Mouse (Mus musculus) neural tube, embryonic 12.5 days (tissue): Measurements from ENCODE around the gene Eif5a2. TPM values are rescaled to one million over a fixed set of nuclear protein-coding genes. Genes with fewer than 3 reads are reported as not detected.

Experiments used
- ATAC-seq: fragments of 200-750 bp; cut with Nextera tagmentation; 2 replicates; pipeline ENCODE4 v1.8.0; 2017; ENCODE audit warnings: low read depth, mild to moderate bottlenecking, moderate TSS enrichment, moderate library complexity; ENCODE audit not compliant: low FRiP score
- H3K27ac ChIP-seq: fragments of 300-500 bp; sonication (generic); 2 replicates; pipeline ENCODE4 v1.5.1; 2016
- H3K27me3 ChIP-seq: fragments of 300-500 bp; sonication (generic); replicated peaks from 2 replicates; pipeline ENCODE4 v1.6.1; 2016; ENCODE audit warnings: mild to moderate bottlenecking
- H3K36me3 ChIP-seq: fragments of 300-500 bp; sonication (generic); 2 replicates; pipeline ENCODE4 v1.6.1; 2016; ENCODE audit warnings: mild to moderate bottlenecking
- H3K4me1 ChIP-seq: fragments of 300-500 bp; sonication (generic); 2 replicates; pipeline ENCODE4 v1.6.1; 2016
- H3K4me2 ChIP-seq: fragments of 300-500 bp; sonication (generic); replicated peaks from 2 replicates; pipeline ENCODE4 v1.6.1; 2016; ENCODE audit warnings: mild to moderate bottlenecking
- H3K4me3 ChIP-seq: fragments of 300-500 bp; sonication (generic); 2 replicates; pipeline ENCODE4 v1.5.1; 2016
- H3K9ac ChIP-seq: fragments of 300-500 bp; sonication (generic); 2 replicates; pipeline ENCODE4 v1.6.1; 2016; ENCODE audit warnings: mild to moderate bottlenecking
- H3K9me3 ChIP-seq: fragments of 300-500 bp; sonication (generic); 2 replicates; pipeline ENCODE4 v1.6.1; 2016; ENCODE audit warnings: mild to moderate bottlenecking
- WGBS: fragments of 180-500 bp; shearing (Covaris S2); methylation state at CpG from one replicate; pipeline ENCODE4 v1.1.7; 2016; 5-methylcytosine and 5-hydroxymethylcytosine counted together
- polyA plus RNA-seq: library from polyadenylated mRNA; unstranded; fragments of >200 nt; fragmentation: Nextera tagmentation; extraction: Ambion mirVana; gene quantifications from 2 replicates; pipeline ENCODE4 v1.2.1, GENCODE M21; 2016

Eif5a2 gene
- polyA plus RNA-seq, 1 experiment from 2014 or later = 13.9 TPM

DNA sequence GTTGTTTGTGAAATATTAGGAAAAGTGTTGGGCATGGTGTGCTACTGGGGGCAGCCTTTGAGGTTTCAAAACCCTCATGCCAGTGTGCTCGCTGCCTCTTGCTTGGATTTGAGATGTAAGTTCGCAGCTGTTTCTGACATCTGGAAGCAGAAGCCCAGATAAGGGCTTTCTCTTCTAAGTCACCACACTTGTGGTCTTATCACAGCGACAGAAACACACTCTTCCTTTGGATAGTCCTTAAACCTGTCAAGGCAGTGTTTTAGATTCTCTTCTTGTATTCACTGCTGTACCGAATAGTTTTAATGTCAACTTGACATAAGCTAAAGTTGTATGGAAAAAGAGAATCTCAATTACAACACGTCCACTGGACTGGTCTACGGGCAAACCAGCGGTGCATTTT, 5.7 kb upstream of the Eif5a2 start:
- Histone ChIP-seq H3K4me3 (no peak overlapping the region), H3K27ac (no peak overlapping the region), H3K9me3 (no peaks in the 10 kb centered on the region), H3K36me3 (no peaks in the 10 kb centered on the region), H3K9ac (no peak overlapping the region), H3K4me2 (no peak overlapping the region), H3K27me3 (no peaks in the 10 kb centered on the region), H3K4me1 (no peaks in the 10 kb centered on the region)
- WGBS = 89% methylated on average over 7 of the region's 7 CpGs
- no peak for ATAC-seq

DNA sequence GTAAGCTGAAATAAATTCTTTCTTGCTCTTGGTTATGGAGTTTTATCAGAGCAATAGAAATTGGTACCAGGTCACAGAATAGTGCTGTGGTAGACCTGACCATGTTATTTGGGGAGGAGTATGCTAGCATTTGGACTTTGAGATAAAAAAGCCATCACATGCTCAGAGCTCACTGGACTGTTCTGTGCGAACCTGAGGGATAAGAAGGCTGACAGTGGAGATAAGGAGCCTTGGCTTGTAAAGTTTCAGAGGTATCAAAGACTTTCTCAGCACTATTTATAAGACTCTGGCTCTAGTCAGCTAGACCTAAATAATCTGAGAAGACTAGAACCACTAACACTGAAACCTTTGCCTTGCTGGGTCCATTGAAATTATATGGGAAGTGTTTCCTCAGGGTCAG, 5.1 kb upstream of the Eif5a2 start:
- 87% methylated on average over 1 of the region's 1 CpGs for WGBS
- no peaks in the 10 kb centered on the region for H3K27me3 ChIP-seq

DNA sequence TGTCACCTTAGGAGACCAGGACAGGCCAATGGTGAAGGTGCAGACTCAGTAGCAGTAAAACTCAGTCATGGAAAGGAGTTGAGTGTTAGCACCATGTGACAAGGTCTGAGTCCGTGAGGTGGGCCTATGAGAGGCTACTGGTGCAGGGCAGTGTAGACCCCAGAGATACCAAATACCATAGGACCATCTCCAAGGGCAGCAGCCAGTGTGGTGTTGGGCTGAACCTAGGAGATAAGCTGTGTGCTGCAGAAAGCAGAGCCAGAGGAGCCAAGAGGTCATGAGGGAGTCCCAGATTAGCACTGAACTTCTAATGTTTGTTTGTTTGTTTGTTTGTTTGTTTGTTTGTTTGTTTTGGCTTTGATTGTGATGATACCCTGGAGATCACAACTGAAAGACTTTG, 4.6 kb upstream of the Eif5a2 start:
- H3K27me3 ChIP-seq = no peaks in the 10 kb centered on the region
- 80% methylated on average over 1 of the region's 1 CpGs for WGBS
- ATAC-seq = no peak

More for the DNA sequence above, 5.1 kb upstream of the Eif5a2 start:
- peaks cover 3% of the 10 kb centered on the region; the same call in 1 of the 2 replicates for H3K4me1 ChIP-seq
- no peak overlapping the region for H3K27ac ChIP-seq
- no peak overlapping the region for H3K9ac ChIP-seq
- no peak overlapping the region for H3K4me2 ChIP-seq
- no peaks in the 10 kb centered on the region for H3K36me3 ChIP-seq
- no peak for ATAC-seq
- H3K4me3 ChIP-seq = no peak overlapping the region
- no peaks in the 10 kb centered on the region for H3K9me3 ChIP-seq

DNA sequence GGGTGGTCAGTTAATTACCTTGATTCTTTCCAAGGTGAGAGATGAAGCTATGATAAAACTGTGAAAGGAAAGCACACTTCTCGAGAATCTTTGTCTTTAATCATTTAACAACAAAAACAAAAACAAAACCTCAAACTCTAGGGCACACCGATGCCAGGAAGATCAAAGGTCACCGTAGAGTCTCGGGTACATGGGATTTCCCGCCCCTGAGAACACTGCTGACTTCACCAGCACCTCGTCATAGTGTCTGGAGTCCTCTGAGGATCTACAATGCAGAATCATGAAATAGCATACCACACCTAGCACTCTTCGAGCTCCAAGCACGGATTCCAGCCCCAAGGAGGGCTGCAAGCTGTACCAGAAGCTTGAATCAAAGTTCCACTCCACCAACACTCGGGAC, 565 bp upstream of the Eif5a2 start:
- H3K27ac ChIP-seq = no peak overlapping the region

More for the DNA sequence above, 4.6 kb upstream of the Eif5a2 start:
- Histone ChIP-seq H3K27ac (no peak overlapping the region), H3K9ac (no peak overlapping the region), H3K4me3 (no peak overlapping the region), H3K4me1 (peaks cover 3% of the 10 kb centered on the region; the same call in 1 of the 2 replicates), H3K36me3 (no peaks in the 10 kb centered on the region), H3K4me2 (no peak overlapping the region), H3K9me3 (no peaks in the 10 kb centered on the region)

DNA sequence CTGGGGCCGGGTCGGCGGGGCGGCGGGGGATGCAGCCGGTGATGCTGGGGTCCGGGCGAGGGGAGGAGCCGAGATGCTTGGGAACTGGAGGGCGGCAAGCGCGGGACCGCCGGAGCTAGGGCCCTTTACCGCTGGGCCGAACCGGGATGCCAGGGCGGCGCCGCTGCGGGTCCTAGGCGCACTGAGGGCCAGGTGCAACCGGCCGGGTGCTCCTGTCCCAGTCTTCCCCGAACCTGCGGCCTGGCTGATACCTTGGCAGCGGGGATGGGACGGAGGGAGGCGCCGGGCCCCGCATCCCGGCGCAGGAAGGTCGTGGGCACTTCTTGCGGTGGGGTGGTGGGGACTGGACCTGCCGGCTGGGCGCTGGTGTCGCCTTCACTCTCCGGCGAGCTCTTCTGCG, 346 bp downstream of the Eif5a2 start:
- H3K27ac ChIP-seq = no peak overlapping the region
- no peaks in the 10 kb centered on the region for H3K27me3 ChIP-seq
- H3K9ac ChIP-seq = peak overlapping the region; percentile 73
- H3K4me1 ChIP-seq = peaks cover 3% of the 10 kb centered on the region; the same call in 1 of the 2 replicates
- no peaks in the 10 kb centered on the region for H3K36me3 ChIP-seq
- peak overlapping the region; percentile 78 for H3K4me3 ChIP-seq
- H3K4me2 ChIP-seq = peak overlapping the region; percentile 97
- H3K9me3 ChIP-seq = no peaks in the 10 kb centered on the region
- 2% methylated on average over 41 of the region's 41 CpGs for WGBS
- peak; percentile 78 for ATAC-seq

More for the DNA sequence above, 565 bp upstream of the Eif5a2 start:
- H3K36me3 ChIP-seq = no peaks in the 10 kb centered on the region
- H3K4me3 ChIP-seq = peak overlapping the region; percentile 78
- WGBS = 71% methylated on average over 9 of the region's 9 CpGs
- H3K9ac ChIP-seq = no peak overlapping the region
- H3K9me3 ChIP-seq = no peaks in the 10 kb centered on the region
- H3K4me2 ChIP-seq = peak overlapping the region; percentile 97
- peak; percentile 15 for ATAC-seq
- peaks cover 3% of the 10 kb centered on the region; the same call in 1 of the 2 replicates for H3K4me1 ChIP-seq
- H3K27me3 ChIP-seq = no peaks in the 10 kb centered on the region

DNA sequence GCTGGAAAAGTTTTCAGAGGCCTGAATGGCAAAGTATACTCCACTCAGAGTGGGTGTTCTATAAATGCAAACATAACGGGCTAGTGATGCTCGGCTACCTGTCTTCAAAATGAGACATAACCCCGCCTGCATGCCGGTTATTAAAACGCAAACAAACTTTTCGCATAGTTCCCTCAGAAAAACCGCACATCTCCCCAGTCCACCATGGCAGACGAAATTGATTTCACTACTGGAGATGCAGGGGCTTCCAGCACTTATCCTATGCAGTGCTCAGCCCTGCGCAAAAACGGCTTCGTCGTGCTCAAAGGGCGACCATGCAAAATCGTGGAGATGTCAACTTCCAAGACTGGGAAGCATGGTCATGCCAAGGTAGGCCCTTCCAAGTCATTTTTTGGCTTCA, 772 bp downstream of the Eif5a2 start:
- Histone ChIP-seq H3K9me3 (no peaks in the 10 kb centered on the region), H3K27me3 (no peaks in the 10 kb centered on the region), H3K36me3 (no peaks in the 10 kb centered on the region), H3K9ac (peak overlapping the region; percentile 73), H3K4me3 (peak overlapping the region; percentile 78), H3K4me2 (peak overlapping the region; percentile 97), H3K4me1 (peaks cover 3% of the 10 kb centered on the region; the same call in 1 of the 2 replicates), H3K27ac (no peak overlapping the region)
- 20% methylated on average over 14 of the region's 14 CpGs for WGBS
- no peak for ATAC-seq

DNA sequence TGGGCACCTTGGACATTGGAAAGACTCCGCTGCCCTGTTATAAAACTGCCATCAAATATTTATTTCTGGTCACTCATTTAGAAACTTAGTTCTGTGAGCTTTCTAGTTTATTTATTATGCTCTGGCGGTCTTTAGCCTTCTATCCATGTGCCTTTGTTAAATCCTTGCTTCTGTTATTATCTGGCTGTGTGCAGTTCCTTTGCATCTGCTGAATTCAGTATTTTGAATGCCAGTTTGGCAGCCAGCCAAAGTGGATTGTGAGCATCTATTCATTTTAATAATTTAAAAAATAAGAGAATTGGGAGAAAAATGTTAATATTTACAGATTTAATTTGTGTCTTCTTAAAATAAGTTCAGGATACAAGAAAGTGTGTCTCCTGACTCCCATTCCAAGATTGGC, 3.1 kb downstream of the Eif5a2 start:
- Histone ChIP-seq H3K27me3 (no peaks in the 10 kb centered on the region), H3K36me3 (no peaks in the 10 kb centered on the region), H3K27ac (no peak overlapping the region), H3K4me3 (no peak overlapping the region), H3K9ac (no peak overlapping the region), H3K9me3 (no peaks in the 10 kb centered on the region), H3K4me1 (peaks cover 3% of the 10 kb centered on the region; the same call in 1 of the 2 replicates), H3K4me2 (no peak overlapping the region)
- WGBS = 81% methylated on average over 2 of the region's 2 CpGs
- ATAC-seq = no peak

DNA sequence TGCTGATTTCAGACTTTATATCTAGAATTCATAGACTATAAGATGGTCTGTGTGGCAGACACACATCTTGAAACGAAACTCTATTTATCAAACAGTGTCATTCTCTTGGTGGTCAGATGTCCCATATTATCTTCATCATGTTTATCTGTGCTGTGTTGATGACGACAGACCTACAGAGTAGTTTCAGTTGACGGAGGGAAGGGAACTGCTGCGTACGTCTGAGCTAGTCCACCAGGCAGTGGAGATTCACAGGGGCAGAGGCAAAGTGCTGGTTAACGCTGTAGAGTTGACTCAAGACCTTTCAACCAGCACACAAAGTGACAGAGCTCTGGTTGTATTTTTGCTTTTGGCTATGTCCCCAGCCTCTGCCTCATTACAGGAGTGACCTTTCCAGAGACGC, 13.8 kb downstream of the Eif5a2 start:
- no peak overlapping the region for H3K4me2 ChIP-seq
- no peaks in the 10 kb centered on the region for H3K4me1 ChIP-seq
- 93% methylated on average over 7 of the region's 7 CpGs for WGBS
- no peaks in the 10 kb centered on the region for H3K27me3 ChIP-seq
- no peak overlapping the region for H3K9ac ChIP-seq
- no peak overlapping the region for H3K4me3 ChIP-seq
- no peaks in the 10 kb centered on the region for H3K9me3 ChIP-seq
- no peak for ATAC-seq
- H3K36me3 ChIP-seq = no peaks in the 10 kb centered on the region
- H3K27ac ChIP-seq = no peak overlapping the region

DNA sequence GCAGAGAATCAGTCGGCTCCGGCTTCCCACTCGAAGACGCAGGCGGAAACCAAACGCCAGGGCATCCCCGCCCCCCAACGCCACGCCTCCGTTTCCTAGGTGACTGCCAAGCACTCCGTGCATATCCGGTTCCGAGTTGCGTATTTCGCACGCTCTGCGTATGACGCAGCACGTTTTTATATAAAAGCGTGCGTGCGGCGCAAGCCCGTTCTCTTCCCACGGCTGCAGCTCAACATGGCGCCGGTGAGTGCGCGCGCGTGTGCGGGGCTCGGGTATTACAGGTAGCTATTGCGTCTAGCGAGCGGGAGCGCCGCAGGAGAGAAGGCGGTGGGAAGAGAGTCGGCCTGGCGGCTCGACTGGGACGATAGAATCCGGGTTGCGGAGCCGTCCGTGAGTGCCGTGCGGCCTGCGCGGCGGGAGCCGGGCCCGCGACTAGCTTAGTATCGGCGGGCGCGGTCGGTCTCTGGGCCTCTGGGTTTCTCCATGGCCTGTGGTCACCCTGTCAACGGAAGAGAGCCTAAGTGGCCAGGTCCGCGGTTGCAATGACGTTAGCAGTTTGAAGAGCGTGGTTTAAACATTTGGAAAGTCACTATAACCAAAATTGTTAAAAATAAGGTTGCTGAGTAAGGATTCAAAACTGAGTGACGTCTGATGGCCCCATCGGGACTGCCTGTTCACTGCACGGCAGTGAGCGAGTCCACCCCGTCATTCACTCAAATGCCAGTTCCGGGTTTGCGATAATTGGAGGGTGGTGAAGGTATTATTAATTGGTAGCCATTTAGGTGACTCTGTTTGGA, 24.4 kb downstream of the Eif5a2 start, which contains the start of gene Rpl22l1:
Gene Rpl22l1 (plus strand): TSS at position 136 of the 797 bp plus-strand sequence.
- under 1% methylated on average over 72 of the region's 72 CpGs for WGBS
- no peaks in the 10 kb centered on the region for H3K27me3 ChIP-seq
- H3K4me3 ChIP-seq = peak within 1 kb of the TSS; percentile 75
- peak within 1 kb of the TSS; percentile 72 for H3K4me2 ChIP-seq
- peaks cover 12% of the 10 kb centered on the region; the same call in 1 of the 2 replicates for H3K36me3 ChIP-seq
- peaks cover 9% of the 10 kb centered on the region for H3K4me1 ChIP-seq
- no peaks in the 10 kb centered on the region for H3K9me3 ChIP-seq
- H3K9ac ChIP-seq = peak within 1 kb of the TSS; percentile 85
- H3K27ac ChIP-seq = peak within 1 kb of the TSS; percentile 57
- ATAC-seq = peak; percentile 99

DNA sequence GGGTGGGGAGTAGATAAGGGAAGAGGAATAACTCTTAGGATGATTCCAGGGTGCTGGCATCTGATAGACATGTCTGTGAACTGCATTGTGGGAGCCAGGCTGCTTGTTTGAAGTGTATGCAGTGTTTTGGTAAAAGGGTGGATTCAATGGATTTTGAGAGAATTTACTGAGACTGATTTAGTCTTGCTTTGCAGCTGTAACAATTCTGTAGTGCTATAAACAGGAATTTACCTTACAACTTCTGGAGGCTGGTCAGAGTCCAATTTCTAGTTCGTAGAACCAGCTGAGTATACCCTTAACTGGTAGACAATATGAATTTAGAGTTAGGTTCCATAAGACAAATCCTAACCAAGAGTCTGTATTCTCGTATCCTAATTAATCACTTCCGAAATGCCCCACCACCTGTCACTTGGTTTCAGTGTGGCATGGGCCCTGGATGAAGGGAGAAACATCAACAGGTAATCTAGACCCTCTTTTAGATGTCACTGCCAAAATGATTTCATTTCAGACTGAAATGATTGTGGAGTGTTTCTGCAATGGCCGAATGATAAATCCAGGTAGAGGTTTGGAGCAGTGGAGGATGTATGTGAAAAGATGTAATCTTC, 27.1 kb downstream of the Eif5a2 start:
- H3K4me3 ChIP-seq = no peak overlapping the region
- no peaks in the 10 kb centered on the region for H3K27me3 ChIP-seq
- H3K4me1 ChIP-seq = peaks cover 9% of the 10 kb centered on the region
- H3K27ac ChIP-seq = no peak overlapping the region
- peaks cover 12% of the 10 kb centered on the region; the same call in 1 of the 2 replicates for H3K36me3 ChIP-seq
- H3K9ac ChIP-seq = no peak overlapping the region
- no peak overlapping the region for H3K4me2 ChIP-seq
- WGBS = 91% methylated on average over 4 of the region's 4 CpGs
- H3K9me3 ChIP-seq = no peaks in the 10 kb centered on the region
- ATAC-seq = no peak

DNA sequence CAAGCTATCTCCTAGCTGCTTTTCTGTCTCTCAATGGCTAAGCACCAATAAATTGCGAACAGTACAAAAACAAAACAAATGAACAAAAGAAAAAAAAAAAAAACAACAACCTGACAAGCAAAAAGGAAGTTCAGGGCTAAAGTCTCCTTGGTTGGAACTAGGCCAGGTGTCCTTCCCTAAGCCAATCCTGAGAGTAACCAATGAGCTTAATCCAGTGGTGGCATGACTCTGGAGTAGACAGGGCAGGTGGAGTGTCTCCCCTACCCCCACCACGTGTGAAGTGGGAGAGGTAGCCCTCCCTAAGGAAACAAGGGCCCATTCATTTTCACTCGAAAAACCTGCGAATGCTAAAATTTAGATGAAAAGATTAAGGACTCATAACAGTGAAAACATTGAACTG, 30.4 kb downstream of the Eif5a2 start:
- H3K27ac ChIP-seq = no peak overlapping the region
- 83% methylated on average over 4 of the region's 4 CpGs for WGBS
- peaks cover 4% of the 10 kb centered on the region; the same call in 1 of the 2 replicates for H3K4me1 ChIP-seq
- H3K4me2 ChIP-seq = no peak overlapping the region
- H3K9me3 ChIP-seq = no peaks in the 10 kb centered on the region
- H3K9ac ChIP-seq = no peak overlapping the region
- H3K4me3 ChIP-seq = no peak overlapping the region
- no peaks in the 10 kb centered on the region for H3K27me3 ChIP-seq
- no peak for ATAC-seq
- H3K36me3 ChIP-seq = peaks cover 12% of the 10 kb centered on the region; the same call in 1 of the 2 replicates

DNA sequence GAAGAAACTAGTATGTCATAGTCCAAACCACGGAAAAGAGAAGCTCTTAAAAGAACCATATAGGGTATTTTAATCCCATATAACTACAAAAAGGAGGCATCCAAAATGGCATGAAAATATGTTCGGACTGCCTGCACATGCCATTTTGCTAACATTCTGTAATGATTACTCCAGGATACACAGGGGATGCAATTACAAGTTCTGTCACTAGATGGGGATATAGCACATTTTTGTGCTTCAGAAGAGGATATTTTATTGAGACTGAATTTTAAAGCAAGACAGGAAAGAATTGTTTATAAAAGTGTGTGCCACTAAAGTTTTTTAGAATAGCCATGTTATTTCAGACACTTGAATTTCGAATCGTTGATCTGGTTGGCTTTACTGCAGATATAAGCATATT, 33.3 kb downstream of the Eif5a2 start:
- Histone ChIP-seq H3K4me1 (no peaks in the 10 kb centered on the region), H3K9me3 (no peaks in the 10 kb centered on the region), H3K4me2 (no peak overlapping the region), H3K27me3 (no peaks in the 10 kb centered on the region), H3K9ac (no peak overlapping the region), H3K4me3 (no peak overlapping the region), H3K27ac (no peak overlapping the region), H3K36me3 (no peaks in the 10 kb centered on the region; the same call in 1 of the 2 replicates)
- no peak for ATAC-seq
- WGBS = 10% methylated on average over 4 of the region's 4 CpGs
